Mouse (Mus musculus) olfactory bulb, adult 2 months (tissue): ENCODE results near the gene Stk32c.

Experiments used
- CTCF ChIP-seq: fragments of 200-500 bp; IDR thresholded peaks from 2 replicates; pipeline ENCODE4 v1.5.1; 2012; ENCODE audit warnings: low read depth, mild to moderate bottlenecking, low read length, moderate library complexity; ENCODE audit not compliant: insufficient read depth
- POLR2A ChIP-seq: fragments of 200-500 bp; IDR thresholded peaks from 2 replicates; pipeline ENCODE4 v1.6.1; 2012; ENCODE audit warnings: mild to moderate bottlenecking, low read depth, low read length, moderate library complexity; ENCODE audit not compliant: insufficient read depth

DNA sequence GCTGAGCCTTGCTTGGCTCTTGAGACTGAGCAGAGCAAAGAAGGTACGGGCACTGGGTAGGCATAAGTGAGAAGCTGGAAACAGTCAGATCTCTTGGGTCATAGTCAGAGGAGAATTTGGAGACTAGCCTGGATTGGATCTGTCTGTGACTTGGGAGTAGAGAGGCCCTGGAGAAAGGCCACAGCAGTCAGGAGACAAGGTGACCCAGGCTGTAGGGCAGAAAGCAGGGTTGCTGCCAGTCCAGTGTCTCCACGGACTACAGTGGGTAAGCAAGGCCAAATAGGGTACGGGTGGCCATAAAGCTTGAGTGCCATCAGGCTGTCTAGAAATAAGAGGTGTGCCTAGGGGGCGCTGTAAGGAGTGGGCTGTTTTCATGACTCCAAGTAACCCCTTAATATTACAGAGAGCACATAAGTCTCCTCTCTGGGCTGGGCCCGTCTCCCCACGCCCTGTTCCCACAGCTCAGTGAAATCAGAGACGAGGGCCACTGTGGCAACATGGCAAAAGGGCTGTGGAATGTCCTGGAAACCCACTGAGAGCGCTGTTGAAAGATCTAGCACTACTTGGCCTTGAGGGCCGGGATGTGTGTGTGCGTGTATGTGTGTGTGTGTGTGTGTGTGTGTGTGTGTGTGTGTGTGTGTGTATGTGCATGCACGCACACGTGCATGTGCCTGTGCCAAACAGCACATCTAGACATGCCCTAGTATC lies 22.7 kb upstream of the Stk32c start:
- no peak for TF ChIP-seq CTCF
- no peak for TF ChIP-seq POLR2A
